Mouse (Mus musculus) heart, postnatal 0 days (tissue): Measurements from ENCODE around the gene Fam166b. TPM values are rescaled to one million over a fixed set of nuclear protein-coding genes. Genes with fewer than 3 reads are reported as not detected.

Experiments
- ATAC-seq: fragments of 200-750 bp; cut with Nextera tagmentation; 2 replicates; pipeline ENCODE4 v1.8.0; 2017; ENCODE audit warnings: low read depth, moderate number of reproducible peaks, moderate library complexity; ENCODE audit not compliant: insufficient read depth
- DNase-seq: peaks from one replicate; pipeline ENCODE4 v3.0.0-alpha.2; 2016; ENCODE audit warnings: low spot score
- H3K27ac ChIP-seq: fragments of 300-500 bp; sonication (generic); 2 replicates; pipeline ENCODE4 v1.5.1; 2014; ENCODE audit warnings: low read depth, mild to moderate bottlenecking
- H3K27me3 ChIP-seq: fragments of 300-500 bp; sonication (generic); 2 replicates; pipeline ENCODE4 v1.6.1; 2014; ENCODE audit warnings: low read length, mixed read lengths; ENCODE audit not compliant: control insufficient read depth, insufficient read depth
- H3K36me3 ChIP-seq: fragments of 300-500 bp; sonication (generic); replicated peaks from 2 replicates; pipeline ENCODE4 v1.6.1; 2014; ENCODE audit warnings: low read length, mixed read lengths; ENCODE audit not compliant: control insufficient read depth, insufficient read depth
- H3K4me1 ChIP-seq: fragments of 300-500 bp; sonication (generic); 2 replicates; pipeline ENCODE4 v1.6.1; 2014; ENCODE audit warnings: antibody characterized with exemption; ENCODE audit not compliant: control insufficient read depth, insufficient read depth
- H3K4me2 ChIP-seq: fragments of 300-500 bp; sonication (generic); 2 replicates; pipeline ENCODE4 v1.6.1; 2014; ENCODE audit warnings: low read depth, mild to moderate bottlenecking, low read length, moderate library complexity
- H3K4me3 ChIP-seq: fragments of 300-500 bp; sonication (generic); 2 replicates; pipeline ENCODE4 v1.5.1; 2014; ENCODE audit warnings: low read depth, low read length
- H3K9ac ChIP-seq: fragments of 300-500 bp; sonication (generic); replicated peaks from 2 replicates; pipeline ENCODE4 v1.6.1; 2014; ENCODE audit warnings: low read depth, low read length, mixed read lengths
- H3K9me3 ChIP-seq: fragments of 300-500 bp; sonication (generic); replicated peaks from 2 replicates; pipeline ENCODE4 v1.6.1; 2016; ENCODE audit warnings: low read length; ENCODE audit not compliant: control insufficient read depth
- CTCF ChIP-seq: IDR thresholded peaks from 2 replicates; pipeline ENCODE4 v1.5.1; 2016; ENCODE audit warnings: antibody characterized with exemption, control low read depth, low read depth
- EP300 ChIP-seq: IDR thresholded peaks from 2 replicates; pipeline ENCODE4 v1.6.1; 2016; ENCODE audit warnings: antibody characterized with exemption, low read depth
- WGBS: fragments of 180-500 bp; shearing (Covaris S2); extraction: QIAGEN DNeasy Blood & Tissue Kit; methylation state at CpG from one replicate; pipeline ENCODE4 v1.1.7; 2014; 5-methylcytosine and 5-hydroxymethylcytosine counted together
- polyA plus RNA-seq: library from polyadenylated mRNA; unstranded; fragments of >200 nt; fragmentation: Nextera tagmentation; extraction: Ambion mirVana; gene quantifications from 2 replicates; pipeline ENCODE4 v1.2.1, GENCODE M21; 2015
- total RNA-seq: library from RNA; depleted of rRNA; stranded (reverse); fragments of >200 nt; gene quantifications from 2 replicates; pipeline ENCODE4 v1.2.3, GENCODE M21; 2014; ENCODE audit warnings: low replicate concordance; rRNA removed

The Fam166b gene
- total RNA-seq (not detected in 2 replicates), polyA plus RNA-seq (0.14 and 0.25 TPM in 2 replicates)

DNA sequence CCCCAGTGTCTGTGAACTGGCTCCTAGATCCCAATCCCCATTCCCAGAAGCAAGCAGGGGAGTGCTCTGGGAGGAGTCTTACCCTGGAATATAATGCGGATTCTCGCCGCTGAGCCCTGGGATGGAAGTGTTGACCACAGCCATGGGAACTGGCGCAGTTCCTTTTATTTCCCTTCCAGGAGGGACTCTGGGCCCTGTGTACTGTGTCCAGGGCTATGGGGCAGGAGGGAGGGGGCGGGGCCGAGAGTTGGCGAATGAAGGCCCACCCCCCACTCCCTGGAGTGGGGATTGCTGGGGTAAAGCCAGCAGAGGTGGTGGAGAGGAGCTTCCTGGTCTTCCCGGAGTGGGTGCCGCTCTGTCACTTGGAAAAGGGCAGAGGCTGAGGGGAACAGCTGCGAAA lies at the start of gene Fam166b:
Fam166b (minus strand) TSS at position 189 of the 400 bp plus-strand sequence.
- TF ChIP-seq CTCF (no peak), EP300 (no peak)
- no peaks in the 10 kb centered on the region for H3K9me3 ChIP-seq
- 14% methylated on average over 9 of the region's 10 CpGs for WGBS
- peak; percentile 36 for ATAC-seq
- H3K36me3 ChIP-seq, result peaks cover 32% of the 10 kb centered on the region
- DNase-seq, result no peak
- no peak within 1 kb of the TSS for H3K4me3 ChIP-seq
- H3K27ac ChIP-seq, result 0 out of 2 replicates have a peak within 1 kb of the TSS, but pooled peaks have one; percentile 33
- H3K4me1 ChIP-seq, result no peaks in the 10 kb centered on the region
- peak within 1 kb of the TSS; percentile 40 for H3K4me2 ChIP-seq
- H3K27me3 ChIP-seq, result no peaks in the 10 kb centered on the region
- peak within 1 kb of the TSS; percentile 25; the same call in 1 of the 2 replicates for H3K9ac ChIP-seq

DNA sequence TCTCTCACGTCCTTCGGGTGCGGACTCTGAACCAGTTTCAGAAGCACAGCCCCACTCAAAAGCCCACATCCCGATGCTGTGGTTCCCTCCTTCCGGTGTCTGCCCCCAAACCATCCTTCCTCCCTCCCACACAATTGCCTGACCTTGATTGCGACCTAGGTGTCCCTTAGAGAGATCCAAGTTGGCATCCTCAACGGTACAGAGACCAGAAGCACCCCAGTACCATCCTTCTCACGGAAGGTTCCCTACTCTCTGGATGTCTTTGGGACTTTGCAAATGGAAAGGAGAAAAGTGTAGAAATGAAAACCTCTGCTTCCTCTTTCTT lies 49.6 kb upstream of the Fam166b start:
- ATAC-seq (no peak), DNase-seq (no peak)
- Histone ChIP-seq H3K4me1 (no peaks in the 10 kb centered on the region), H3K9ac (no peak overlapping the region; the same call in 1 of the 2 replicates), H3K36me3 (no peaks in the 10 kb centered on the region), H3K4me3 (peak overlapping the region; percentile 26), H3K27ac (peak overlapping the region; percentile 46; the same call in 1 of the 2 replicates), H3K4me2 (peak overlapping the region; percentile 52), H3K27me3 (no peaks in the 10 kb centered on the region), H3K9me3 (no peaks in the 10 kb centered on the region)
- TF ChIP-seq CTCF (no peak), EP300 (no peak)
- WGBS, result 42% methylated on average over 8 of the region's 8 CpGs

DNA sequence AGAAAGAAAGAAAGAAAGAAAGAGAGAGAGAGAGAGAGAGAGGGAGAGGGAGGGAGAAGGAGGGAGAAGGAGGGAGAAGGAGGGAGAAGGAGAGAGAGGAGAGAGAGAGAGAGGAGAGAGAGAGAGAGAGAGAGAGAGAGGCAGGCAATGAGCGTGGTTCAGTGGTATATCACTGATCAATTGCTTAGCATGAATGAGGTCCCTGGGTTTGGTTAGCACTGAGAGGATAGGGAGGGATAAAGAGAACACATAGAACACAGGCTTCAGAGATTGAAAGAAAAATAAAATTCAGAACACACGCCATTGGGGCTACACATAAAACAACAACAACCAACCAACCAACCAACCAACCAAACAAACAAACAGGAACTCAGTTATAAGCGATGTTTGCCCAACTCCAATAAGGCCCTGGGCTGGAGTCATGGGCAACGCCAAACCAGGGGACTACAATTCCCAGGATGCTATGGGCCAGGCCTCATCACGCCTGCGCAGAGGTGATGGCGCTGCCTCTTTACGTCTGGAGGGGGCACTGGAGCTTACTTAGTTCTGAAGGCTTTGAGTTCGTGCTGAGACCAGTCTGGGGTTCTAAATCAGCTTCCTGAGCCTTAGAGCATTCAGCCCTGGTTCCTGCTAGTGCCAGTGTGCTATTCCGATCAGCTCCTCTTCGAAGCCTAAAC lies 49.1 kb upstream of the Fam166b start:
- peak; percentile 85 for DNase-seq
- H3K27me3 ChIP-seq, result no peaks in the 10 kb centered on the region
- TF ChIP-seq EP300 (no peak), CTCF (peak; percentile 43)
- no peaks in the 10 kb centered on the region for H3K4me1 ChIP-seq
- peak; percentile 95 for ATAC-seq
- no peaks in the 10 kb centered on the region for H3K9me3 ChIP-seq
- H3K36me3 ChIP-seq, result no peaks in the 10 kb centered on the region
- no peak overlapping the region; the same call in 1 of the 2 replicates for H3K9ac ChIP-seq
- peak overlapping the region; percentile 46; the same call in 1 of the 2 replicates for H3K27ac ChIP-seq
- WGBS, result 19% methylated on average over 11 of the region's 11 CpGs
- peak overlapping the region; percentile 52 for H3K4me2 ChIP-seq
- peak overlapping the region; percentile 26 for H3K4me3 ChIP-seq

DNA sequence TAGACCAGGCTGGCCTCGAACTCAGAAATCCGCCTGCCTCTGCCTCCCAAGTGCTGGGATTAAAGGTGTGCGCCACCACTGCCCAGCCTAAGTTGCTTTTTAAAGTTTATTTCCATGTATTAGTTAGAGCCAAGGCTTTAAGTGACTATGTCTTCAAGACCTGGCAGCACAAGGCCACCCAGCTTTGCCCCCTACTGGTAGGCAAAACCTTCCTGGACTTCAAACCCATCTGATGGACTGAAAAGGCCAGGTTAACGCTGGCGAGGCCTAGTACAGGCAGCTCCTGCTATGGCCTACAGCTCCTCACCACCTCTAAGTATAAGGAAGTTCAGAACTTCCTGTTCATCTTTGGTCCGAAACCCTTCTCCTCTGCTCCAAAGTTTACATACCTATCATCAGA lies 47.7 kb upstream of the Fam166b start:
- TF ChIP-seq CTCF, result peak; percentile 19; the same call in 1 of the 2 replicates
- TF ChIP-seq EP300, result no peak
- ATAC-seq (no peak), DNase-seq (no peak)
- 83% methylated on average over 5 of the region's 6 CpGs for WGBS
- Histone ChIP-seq H3K9me3 (no peaks in the 10 kb centered on the region), H3K36me3 (no peaks in the 10 kb centered on the region), H3K4me2 (no peak overlapping the region), H3K9ac (no peak overlapping the region), H3K27ac (no peak overlapping the region), H3K4me3 (no peak overlapping the region), H3K4me1 (no peaks in the 10 kb centered on the region), H3K27me3 (no peaks in the 10 kb centered on the region)

DNA sequence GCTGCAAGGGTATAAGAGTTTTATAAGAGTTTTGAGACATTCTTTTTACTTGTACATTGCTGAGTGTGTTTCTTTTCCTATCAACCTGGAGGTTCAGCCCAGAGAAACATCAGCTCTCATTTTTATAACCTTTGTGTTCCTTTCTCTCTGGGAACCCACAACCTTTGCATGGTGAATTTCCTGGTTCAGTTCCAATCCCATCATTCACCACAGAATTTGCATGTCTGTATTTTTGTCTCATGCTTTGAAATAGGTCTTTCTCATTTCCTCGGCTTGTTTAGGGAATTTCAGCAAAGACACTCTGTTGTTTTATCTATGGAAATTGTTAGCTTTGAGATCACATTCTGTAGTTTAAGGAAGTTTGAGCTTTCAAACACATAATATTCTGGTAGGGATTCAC lies 44.7 kb upstream of the Fam166b start:
- WGBS, result 64% methylated on average over 1 of the region's 1 CpGs

More for the DNA sequence above, 44.7 kb upstream of the Fam166b start:
- H3K4me1 ChIP-seq, result no peaks in the 10 kb centered on the region
- DNase-seq (no peak), ATAC-seq (no peak)
- H3K27ac ChIP-seq, result no peak overlapping the region
- no peak overlapping the region for H3K9ac ChIP-seq
- no peaks in the 10 kb centered on the region for H3K9me3 ChIP-seq
- no peaks in the 10 kb centered on the region for H3K36me3 ChIP-seq
- H3K4me2 ChIP-seq, result no peak overlapping the region
- H3K27me3 ChIP-seq, result no peaks in the 10 kb centered on the region
- TF ChIP-seq EP300, result no peak
- H3K4me3 ChIP-seq, result no peak overlapping the region
